Mouse (Mus musculus) heart, postnatal 0 days (tissue): ENCODE measurements around the gene Kcnq1. TPM values are rescaled to one million over a fixed set of nuclear protein-coding genes. Genes with fewer than 3 reads are reported as not detected.

Source experiments
- ATAC-seq: fragments of 200-750 bp; cut with Nextera tagmentation; 2 replicates; pipeline ENCODE4 v1.8.0; 2017; ENCODE audit warnings: low read depth, moderate number of reproducible peaks, moderate library complexity; ENCODE audit not compliant: insufficient read depth
- DNase-seq: peaks from one replicate; pipeline ENCODE4 v3.0.0-alpha.2; 2016; ENCODE audit warnings: low spot score
- H3K27ac ChIP-seq: fragments of 300-500 bp; sonication (generic); 2 replicates; pipeline ENCODE4 v1.5.1; 2014; ENCODE audit warnings: low read depth, mild to moderate bottlenecking
- H3K27me3 ChIP-seq: fragments of 300-500 bp; sonication (generic); 2 replicates; pipeline ENCODE4 v1.6.1; 2014; ENCODE audit warnings: low read length, mixed read lengths; ENCODE audit not compliant: control insufficient read depth, insufficient read depth
- H3K36me3 ChIP-seq: fragments of 300-500 bp; sonication (generic); replicated peaks from 2 replicates; pipeline ENCODE4 v1.6.1; 2014; ENCODE audit warnings: low read length, mixed read lengths; ENCODE audit not compliant: control insufficient read depth, insufficient read depth
- H3K4me1 ChIP-seq: fragments of 300-500 bp; sonication (generic); 2 replicates; pipeline ENCODE4 v1.6.1; 2014; ENCODE audit warnings: antibody characterized with exemption; ENCODE audit not compliant: control insufficient read depth, insufficient read depth
- H3K4me2 ChIP-seq: fragments of 300-500 bp; sonication (generic); 2 replicates; pipeline ENCODE4 v1.6.1; 2014; ENCODE audit warnings: low read depth, mild to moderate bottlenecking, low read length, moderate library complexity
- H3K4me3 ChIP-seq: fragments of 300-500 bp; sonication (generic); 2 replicates; pipeline ENCODE4 v1.5.1; 2014; ENCODE audit warnings: low read depth, low read length
- H3K9ac ChIP-seq: fragments of 300-500 bp; sonication (generic); replicated peaks from 2 replicates; pipeline ENCODE4 v1.6.1; 2014; ENCODE audit warnings: low read depth, low read length, mixed read lengths
- H3K9me3 ChIP-seq: fragments of 300-500 bp; sonication (generic); replicated peaks from 2 replicates; pipeline ENCODE4 v1.6.1; 2016; ENCODE audit warnings: low read length; ENCODE audit not compliant: control insufficient read depth
- CTCF ChIP-seq: IDR thresholded peaks from 2 replicates; pipeline ENCODE4 v1.5.1; 2016; ENCODE audit warnings: antibody characterized with exemption, control low read depth, low read depth
- EP300 ChIP-seq: IDR thresholded peaks from 2 replicates; pipeline ENCODE4 v1.6.1; 2016; ENCODE audit warnings: antibody characterized with exemption, low read depth
- WGBS: fragments of 180-500 bp; shearing (Covaris S2); extraction: QIAGEN DNeasy Blood & Tissue Kit; methylation state at CpG from one replicate; pipeline ENCODE4 v1.1.7; 2014; 5-methylcytosine and 5-hydroxymethylcytosine counted together
- polyA plus RNA-seq: library from polyadenylated mRNA; unstranded; fragments of >200 nt; fragmentation: Nextera tagmentation; extraction: Ambion mirVana; gene quantifications from 2 replicates; pipeline ENCODE4 v1.2.1, GENCODE M21; 2015
- total RNA-seq: library from RNA; depleted of rRNA; stranded (reverse); fragments of >200 nt; gene quantifications from 2 replicates; pipeline ENCODE4 v1.2.3, GENCODE M21; 2014; ENCODE audit warnings: low replicate concordance

The Kcnq1 gene
- total and polyA plus RNA-seq, 2 experiments from 2014 or later, result 37.2 to 75.9 TPM

DNA sequence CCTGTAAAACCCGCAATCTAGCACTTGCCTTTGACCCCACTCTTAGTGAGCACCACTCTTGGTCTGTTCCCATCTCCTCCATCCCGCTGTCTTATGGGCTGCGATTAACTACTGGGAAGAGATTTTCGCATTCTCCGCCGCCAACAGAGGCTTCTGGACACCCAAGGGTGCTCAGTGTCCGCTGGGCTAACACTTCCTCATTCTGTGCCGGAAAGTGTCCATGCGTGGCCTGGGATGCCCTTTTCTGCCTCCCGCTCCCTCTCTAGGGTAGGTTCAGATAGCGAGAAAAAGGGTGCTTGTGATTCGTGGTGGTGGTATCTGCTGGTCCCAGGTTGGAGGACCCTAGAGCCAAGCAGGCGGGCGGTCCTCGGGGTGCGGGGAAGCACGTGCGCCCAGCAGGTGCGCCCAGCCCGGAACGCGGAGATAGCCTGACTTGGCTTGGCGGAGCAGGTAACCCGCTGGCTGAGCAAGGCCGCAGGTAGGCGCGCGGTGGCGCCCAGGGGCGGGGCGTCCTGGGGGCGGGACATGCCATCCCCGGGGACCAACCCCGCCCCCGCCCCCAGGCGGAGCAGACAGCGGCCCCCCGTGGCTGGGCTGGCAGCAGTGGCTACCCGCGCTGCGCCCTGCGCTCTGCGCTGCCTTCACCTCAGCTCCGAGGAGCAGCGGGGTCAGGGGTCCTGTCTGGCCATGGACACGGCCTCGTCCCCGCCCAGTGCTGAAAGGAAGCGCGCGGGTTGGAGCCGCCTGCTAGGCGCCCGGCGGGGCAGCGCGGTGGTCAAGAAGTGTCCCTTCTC, 707 bp downstream of the Kcnq1 start:
- DNase-seq (peak; percentile 53), ATAC-seq (peak; percentile 54)
- Histone ChIP-seq H3K27me3 (0 out of 2 replicates have a peak, but pooled peaks cover 4% of the 10 kb centered on the region), H3K4me1 (peaks cover 36% of the 10 kb centered on the region), H3K9me3 (no peaks in the 10 kb centered on the region), H3K4me3 (peak overlapping the region; percentile 72), H3K4me2 (peak overlapping the region; percentile 96), H3K27ac (peak overlapping the region; percentile 96), H3K36me3 (no peaks in the 10 kb centered on the region), H3K9ac (peak overlapping the region; percentile 77)
- TF ChIP-seq CTCF (peak; percentile 25), EP300 (no peak)
- WGBS, result 9% methylated on average over 50 of the region's 57 CpGs

GRCm38 (mm10) chr7:143108200-143108599, 2.0 kb downstream of the Kcnq1 start:
- ATAC-seq (peak; percentile 36), DNase-seq (peak; percentile 89)
- H3K4me3 ChIP-seq, result peak overlapping the region; percentile 72
- peak overlapping the region; percentile 77 for H3K9ac ChIP-seq
- TF ChIP-seq EP300 (no peak), CTCF (peak; percentile 38)
- H3K4me2 ChIP-seq, result peak overlapping the region; percentile 96
- peak overlapping the region; percentile 96 for H3K27ac ChIP-seq
- 0 out of 2 replicates have a peak, but pooled peaks cover 4% of the 10 kb centered on the region for H3K27me3 ChIP-seq
- H3K4me1 ChIP-seq, result peaks cover 42% of the 10 kb centered on the region
- no peaks in the 10 kb centered on the region for H3K9me3 ChIP-seq
- WGBS, result 17% methylated on average over 5 of the region's 5 CpGs
- H3K36me3 ChIP-seq, result no peaks in the 10 kb centered on the region

DNA sequence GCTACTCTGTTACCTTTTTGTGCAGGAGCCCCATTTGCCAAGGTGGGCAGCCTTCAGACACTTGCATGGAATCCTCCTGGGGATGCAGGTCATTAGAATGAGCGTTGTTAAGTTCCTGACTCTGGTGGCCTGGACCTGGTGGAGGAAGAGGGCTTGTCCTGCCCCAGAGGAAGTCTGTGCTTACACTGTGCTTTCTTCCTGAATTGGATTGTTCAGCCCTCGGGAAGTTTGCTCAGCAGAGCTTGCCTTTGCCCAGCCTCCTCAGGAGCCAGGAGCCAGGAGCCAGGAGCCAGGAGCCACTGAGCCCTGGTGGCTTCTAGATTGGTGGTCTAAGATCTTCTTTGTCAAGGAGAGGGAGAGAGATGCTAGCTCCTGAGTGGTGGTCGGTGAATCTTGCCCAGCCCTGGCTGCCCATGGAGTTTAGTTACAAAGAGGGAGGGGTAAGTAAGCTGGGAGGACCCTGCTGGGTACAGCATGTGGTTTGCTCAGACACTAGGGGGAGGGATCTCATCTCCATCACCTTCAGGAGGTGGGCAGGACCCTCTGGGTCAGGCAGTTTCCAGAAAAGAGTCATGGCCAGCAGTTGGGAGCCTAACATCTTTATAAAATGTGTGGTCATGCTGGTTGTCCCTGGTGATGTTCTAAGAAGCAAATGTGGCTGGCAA, 3.0 kb downstream of the Kcnq1 start:
- peaks cover 47% of the 10 kb centered on the region for H3K4me1 ChIP-seq
- ATAC-seq (no peak), DNase-seq (peak; percentile 35)
- peak overlapping the region; percentile 72 for H3K4me3 ChIP-seq
- H3K4me2 ChIP-seq, result peak overlapping the region; percentile 96
- 0 out of 2 replicates have a peak, but pooled peaks cover 4% of the 10 kb centered on the region for H3K27me3 ChIP-seq
- TF ChIP-seq EP300, result no peak
- no peak for TF ChIP-seq CTCF
- H3K9me3 ChIP-seq, result no peaks in the 10 kb centered on the region
- no peaks in the 10 kb centered on the region for H3K36me3 ChIP-seq
- peak overlapping the region; percentile 77 for H3K9ac ChIP-seq
- H3K27ac ChIP-seq, result peak overlapping the region; percentile 96
- WGBS, result 10% methylated on average over 3 of the region's 3 CpGs

DNA sequence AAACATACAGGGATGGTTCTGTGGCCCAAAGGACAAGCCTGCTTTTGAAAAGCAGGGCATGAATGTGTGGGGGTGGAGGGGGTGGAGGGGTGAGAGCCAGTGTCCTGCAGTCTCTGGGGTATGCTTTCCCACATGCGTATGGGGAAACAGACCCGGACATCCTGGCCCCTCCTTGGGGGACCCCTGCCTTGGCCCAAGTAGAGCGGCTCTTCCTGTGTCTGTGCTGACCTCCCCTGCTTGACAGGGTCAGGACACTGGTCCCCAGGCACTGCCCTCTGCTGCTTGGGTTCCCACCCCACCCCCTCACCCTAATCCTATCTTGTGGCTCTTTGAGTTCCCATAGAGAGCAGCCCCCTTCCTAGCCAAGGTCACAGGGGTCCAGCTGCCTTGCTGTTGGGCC, 3.5 kb downstream of the Kcnq1 start:
- ATAC-seq (no peak), DNase-seq (no peak)
- Histone ChIP-seq H3K4me1 (peaks cover 47% of the 10 kb centered on the region), H3K9me3 (0 out of 2 replicates have a peak, but pooled peaks cover 3% of the 10 kb centered on the region), H3K9ac (no peak overlapping the region; the same call in 1 of the 2 replicates), H3K27me3 (0 out of 2 replicates have a peak, but pooled peaks cover 4% of the 10 kb centered on the region), H3K36me3 (no peaks in the 10 kb centered on the region), H3K4me2 (peak overlapping the region; percentile 96), H3K4me3 (peak overlapping the region; percentile 72; the same call in 1 of the 2 replicates), H3K27ac (peak overlapping the region; percentile 96)
- WGBS, result 52% methylated on average over 3 of the region's 3 CpGs
- TF ChIP-seq EP300 (0 out of 2 replicates have a peak, but pooled peaks have one; percentile 34), CTCF (no peak)

GRCm38 (mm10) chr7:143110803-143111202, 4.6 kb downstream of the Kcnq1 start:
- DNase-seq, result peak; percentile 43
- peaks cover 47% of the 10 kb centered on the region for H3K4me1 ChIP-seq
- peak overlapping the region; percentile 0; the same call in 1 of the 2 replicates for H3K9ac ChIP-seq

More at GRCm38 (mm10) chr7:143110803-143111202, 4.6 kb downstream of the Kcnq1 start:
- WGBS, result 59% methylated on average over 1 of the region's 1 CpGs
- peaks cover 3% of the 10 kb centered on the region; the same call in 1 of the 2 replicates for H3K9me3 ChIP-seq
- 0 out of 2 replicates have a peak, but pooled peaks cover 4% of the 10 kb centered on the region for H3K27me3 ChIP-seq
- peak overlapping the region; percentile 27; the same call in 1 of the 2 replicates for H3K4me2 ChIP-seq
- ATAC-seq, result no peak
- peak overlapping the region; percentile 96 for H3K27ac ChIP-seq
- no peaks in the 10 kb centered on the region for H3K36me3 ChIP-seq
- H3K4me3 ChIP-seq, result no peak overlapping the region
- TF ChIP-seq CTCF (peak; percentile 51), EP300 (no peak)
